Mouse (Mus musculus) spleen, adult 2 months (tissue): ENCODE results near the gene Clec3a. TPM values are rescaled to one million over a fixed set of nuclear protein-coding genes. Genes with fewer than 3 reads are reported as not detected.

Source experiments
- DNase-seq, 2 experiments: peaks; one replicate each; pipeline versions ENCODE4 v3.0.0 to v3.0.0-alpha.2; 2012 to 2021; ENCODE audit warnings: low spot score in 2 of 2, low read depth in 1 of 2
- H3K27ac ChIP-seq: fragments of 200-500 bp; 2 replicates; pipeline ENCODE4 v1.5.1; 2012; ENCODE audit warnings: low read length, inconsistent platforms; ENCODE audit not compliant: insufficient read depth
- H3K27me3 ChIP-seq: fragments of 200-500 bp; 2 replicates; pipeline ENCODE4 v1.6.1; 2012; ENCODE audit warnings: mild to moderate bottlenecking, moderate library complexity, low read length, inconsistent platforms; ENCODE audit not compliant: control insufficient read depth, insufficient read depth
- H3K36me3 ChIP-seq: fragments of 200-500 bp; 2 replicates; pipeline ENCODE4 v1.6.1; 2012; ENCODE audit warnings: mild to moderate bottlenecking, low read length, inconsistent platforms; ENCODE audit not compliant: control insufficient read depth, insufficient read depth
- H3K4me1 ChIP-seq: fragments of 200-500 bp; 2 replicates; pipeline ENCODE4 v1.6.1; 2011; ENCODE audit warnings: inconsistent platforms; ENCODE audit not compliant: control insufficient read depth, insufficient read depth, insufficient read length
- H3K4me3 ChIP-seq: fragments of 200-500 bp; 2 replicates; pipeline ENCODE4 v1.5.1; 2011; ENCODE audit warnings: mild to moderate bottlenecking, inconsistent platforms; ENCODE audit not compliant: insufficient read depth, insufficient read length; ENCODE audit errors: extremely low read depth
- CTCF ChIP-seq: fragments of 200-500 bp; IDR thresholded peaks from 2 replicates; pipeline ENCODE4 v1.5.1; 2011; ENCODE audit warnings: mild to moderate bottlenecking, inconsistent platforms; ENCODE audit not compliant: insufficient read depth, insufficient read length, insufficient replicate concordance; ENCODE audit errors: extremely low read depth
- POLR2A ChIP-seq: fragments of 200-500 bp; IDR thresholded peaks from 2 replicates; pipeline ENCODE4 v1.6.1; 2011; ENCODE audit warnings: low read depth, low read length, inconsistent platforms
- WGBS: fragments of 180-500 bp; shearing (Covaris S2); methylation state at CpG from one replicate; pipeline ENCODE4 v1.1.7; 2018; 5-methylcytosine and 5-hydroxymethylcytosine counted together
- polyA plus RNA-seq: library from polyadenylated mRNA; depleted of rRNA; stranded (reverse); fragments of >200 nt; gene quantifications from 2 replicates; pipeline ENCODE4 v1.2.3, GENCODE M21; 2012

The Clec3a gene
- polyA plus RNA-seq, 1 experiment, result not detected

DNA sequence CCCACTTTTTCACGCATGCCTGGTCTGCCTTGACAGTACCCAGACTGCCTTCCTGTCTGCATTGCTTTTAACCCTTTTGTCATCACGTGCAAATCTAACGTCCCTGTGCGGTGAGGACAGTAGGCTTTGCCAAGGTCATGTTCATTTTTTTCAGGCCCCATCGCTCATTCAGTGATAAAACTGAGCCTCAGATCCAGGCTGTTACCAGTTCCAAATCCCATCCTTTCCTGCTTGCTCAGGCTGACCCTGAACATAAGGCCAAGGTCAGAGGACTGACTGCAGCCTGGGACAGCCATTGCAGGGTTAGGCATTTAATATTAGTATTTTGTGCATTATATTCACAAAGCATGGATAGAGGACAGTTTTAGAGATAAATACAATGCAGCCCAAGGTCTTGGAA, 19.6 kb upstream of the Clec3a start:
- Histone ChIP-seq H3K36me3 (no peaks in the 10 kb centered on the region), H3K4me3 (no peak overlapping the region), H3K27ac (no peak overlapping the region), H3K27me3 (no peaks in the 10 kb centered on the region), H3K4me1 (no peaks in the 10 kb centered on the region)
- TF ChIP-seq POLR2A (no peak), CTCF (no peak)
- WGBS, result 93% methylated on average over 5 of the region's 5 CpGs
- no peak for DNase-seq

DNA sequence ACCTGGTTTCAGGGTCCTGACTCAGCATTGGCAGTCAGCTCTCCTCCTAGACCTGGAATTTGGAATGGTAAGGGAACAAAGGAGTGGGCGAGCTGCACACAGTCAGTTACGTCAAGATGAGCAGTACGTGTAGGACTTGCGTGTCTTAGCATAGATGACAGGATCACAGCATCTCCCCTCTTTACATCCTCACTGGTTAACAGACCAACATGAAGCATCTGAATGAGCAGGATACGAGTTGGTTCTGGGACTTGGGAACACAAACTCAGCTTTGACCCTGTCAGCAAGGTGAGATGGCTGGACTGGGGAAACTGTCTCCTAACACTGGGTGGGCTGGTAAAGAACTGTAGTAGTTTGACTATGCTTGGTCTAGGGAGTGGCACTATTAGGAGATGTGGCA, 18.6 kb upstream of the Clec3a start:
- no peaks in the 10 kb centered on the region for H3K27me3 ChIP-seq
- no peaks in the 10 kb centered on the region for H3K36me3 ChIP-seq
- no peak overlapping the region for H3K27ac ChIP-seq
- WGBS, result 93% methylated on average over 5 of the region's 5 CpGs
- no peak for DNase-seq
- H3K4me3 ChIP-seq, result no peak overlapping the region
- H3K4me1 ChIP-seq, result no peaks in the 10 kb centered on the region
- TF ChIP-seq CTCF (no peak), POLR2A (no peak)

GRCm38 (mm10) chr8:114401679-114402078, 16.2 kb upstream of the Clec3a start:
- no peak overlapping the region for H3K4me3 ChIP-seq
- no peaks in the 10 kb centered on the region for H3K36me3 ChIP-seq
- TF ChIP-seq POLR2A (no peak), CTCF (no peak)
- no peak for DNase-seq
- no peak overlapping the region for H3K27ac ChIP-seq
- H3K27me3 ChIP-seq, result no peaks in the 10 kb centered on the region
- 72% methylated on average over 7 of the region's 7 CpGs for WGBS
- no peaks in the 10 kb centered on the region for H3K4me1 ChIP-seq

GRCm38 (mm10) chr8:114411421-114411820, 6.5 kb upstream of the Clec3a start:
- no peak for DNase-seq
- H3K4me3 ChIP-seq, result no peak overlapping the region
- H3K27me3 ChIP-seq, result no peaks in the 10 kb centered on the region
- WGBS, result 69% methylated on average over 3 of the region's 3 CpGs
- H3K36me3 ChIP-seq, result no peaks in the 10 kb centered on the region
- no peaks in the 10 kb centered on the region for H3K4me1 ChIP-seq
- H3K27ac ChIP-seq, result no peak overlapping the region
- TF ChIP-seq CTCF (no peak), POLR2A (no peak)

- TF ChIP-seq POLR2A, result no peak
- no peak for TF ChIP-seq CTCF
- Histone ChIP-seq H3K27me3 (no peaks in the 10 kb centered on the region), H3K27ac (no peak overlapping the region), H3K4me1 (no peaks in the 10 kb centered on the region), H3K36me3 (no peaks in the 10 kb centered on the region), H3K4me3 (no peak overlapping the region)
- 80% methylated on average over 5 of the region's 5 CpGs for WGBS
- no peak for DNase-seq
Observed at GRCm38 (mm10) chr8:114418486-114418885, 600 bp downstream of the Clec3a start.

GRCm38 (mm10) chr8:114418904-114419303, 1.0 kb downstream of the Clec3a start:
- 38% methylated on average over 6 of the region's 6 CpGs for WGBS
- no peak overlapping the region for H3K4me3 ChIP-seq
- H3K36me3 ChIP-seq, result no peaks in the 10 kb centered on the region
- TF ChIP-seq POLR2A (no peak), CTCF (no peak)
- no peak overlapping the region for H3K27ac ChIP-seq
- no peaks in the 10 kb centered on the region for H3K4me1 ChIP-seq
- H3K27me3 ChIP-seq, result no peaks in the 10 kb centered on the region
- no peak for DNase-seq

DNA sequence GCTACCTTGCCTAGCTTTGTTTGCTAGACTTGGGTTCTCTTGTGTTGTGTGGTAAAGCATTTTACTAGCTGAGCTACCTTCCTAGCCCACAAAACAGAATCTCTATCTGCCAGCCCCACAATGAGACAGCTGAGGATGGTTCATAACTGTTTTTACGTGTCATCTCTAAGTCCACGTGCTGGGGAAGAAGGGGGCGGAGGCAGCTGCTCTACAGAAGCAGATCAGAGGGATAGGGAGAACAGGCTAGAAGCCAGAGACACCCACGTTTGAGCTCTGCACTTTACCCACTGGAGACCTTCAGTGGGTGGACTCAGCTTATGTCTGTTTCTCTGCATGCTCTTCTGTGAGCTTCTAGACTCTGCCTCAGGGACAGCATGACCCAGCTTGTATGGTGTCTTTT, 3.7 kb downstream of the Clec3a start:
- Histone ChIP-seq H3K36me3 (no peaks in the 10 kb centered on the region), H3K27ac (no peak overlapping the region), H3K4me3 (no peak overlapping the region), H3K27me3 (no peaks in the 10 kb centered on the region), H3K4me1 (no peaks in the 10 kb centered on the region)
- no peak for DNase-seq
- 74% methylated on average over 4 of the region's 4 CpGs for WGBS
- TF ChIP-seq POLR2A (no peak), CTCF (no peak)
